Mouse (Mus musculus): ENCODE data around the gene Spats2l. TPM values are rescaled to one million over a fixed set of nuclear protein-coding genes. Genes with fewer than 3 reads are reported as not detected.

The Spats2l gene
- polyA plus RNA-seq, 1 experiment from 2014 or later = 51.5 TPM

- Histone ChIP-seq H3K4me2 (no peak overlapping the region), H3K27me3 (ENCODE audit: control insufficient read depth, insufficient read depth, low read length) (no peaks in the 10 kb centered on the region), H3K36me3 (ENCODE audit: control insufficient read depth, insufficient read depth, low read length) (no peaks in the 10 kb centered on the region; the same call in 1 of the 2 replicates), H3K4me1 (ENCODE audit: control insufficient read depth, insufficient read depth, low read length) (no peaks in the 10 kb centered on the region), H3K4me3 (ENCODE audit: low read depth, low read length) (no peak overlapping the region), H3K9ac (ENCODE audit: low read depth, low read length) (no peak overlapping the region), H3K27ac (ENCODE audit: low read depth, low read length) (no peak overlapping the region), H3K9me3 (replicated peaks; ENCODE audit: control insufficient read depth, low read length) (no peaks in the 10 kb centered on the region)
- WGBS (ENCODE audit: insufficient replicate concordance) = 81% methylated on average over 6 of the region's 6 CpGs
- ATAC-seq (replicated peaks; ENCODE audit: insufficient number of reproducible peaks, low FRiP score, low TSS enrichment) = no peak
Measured at GRCm38 (mm10) chr1:57800846-57801245, 26.9 kb downstream of the Spats2l start.

GRCm38 (mm10) chr1:57806126-57806525 is 32.2 kb downstream of the Spats2l start:
- Histone ChIP-seq H3K9me3 (replicated peaks; ENCODE audit: control insufficient read depth, low read length) (no peaks in the 10 kb centered on the region), H3K36me3 (ENCODE audit: control insufficient read depth, insufficient read depth, low read length) (no peaks in the 10 kb centered on the region; the same call in 1 of the 2 replicates), H3K27ac (ENCODE audit: low read depth, low read length) (no peak overlapping the region), H3K4me3 (ENCODE audit: low read depth, low read length) (no peak overlapping the region), H3K4me2 (no peak overlapping the region), H3K4me1 (ENCODE audit: control insufficient read depth, insufficient read depth, low read length) (peaks cover 4% of the 10 kb centered on the region), H3K27me3 (ENCODE audit: control insufficient read depth, insufficient read depth, low read length) (no peaks in the 10 kb centered on the region), H3K9ac (ENCODE audit: low read depth, low read length) (no peak overlapping the region)
- WGBS (ENCODE audit: insufficient replicate concordance) = 94% methylated on average over 3 of the region's 3 CpGs
- no peak for ATAC-seq (replicated peaks; ENCODE audit: insufficient number of reproducible peaks, low FRiP score, low TSS enrichment)

GRCm38 (mm10) chr1:57807882-57808281 is 33.9 kb downstream of the Spats2l start:
- no peaks in the 10 kb centered on the region for H3K27me3 ChIP-seq (ENCODE audit: control insufficient read depth, insufficient read depth, low read length)
- no peaks in the 10 kb centered on the region; the same call in 1 of the 2 replicates for H3K36me3 ChIP-seq (ENCODE audit: control insufficient read depth, insufficient read depth, low read length)
- no peak overlapping the region for H3K4me2 ChIP-seq
- H3K4me1 ChIP-seq (ENCODE audit: control insufficient read depth, insufficient read depth, low read length) = peaks cover 4% of the 10 kb centered on the region
- WGBS (ENCODE audit: insufficient replicate concordance) = 39% methylated on average over 7 of the region's 7 CpGs
- H3K4me3 ChIP-seq (ENCODE audit: low read depth, low read length) = no peak overlapping the region
- H3K9me3 ChIP-seq (replicated peaks; ENCODE audit: control insufficient read depth, low read length) = no peaks in the 10 kb centered on the region
- H3K9ac ChIP-seq (ENCODE audit: low read depth, low read length) = no peak overlapping the region
- H3K27ac ChIP-seq (ENCODE audit: low read depth, low read length) = no peak overlapping the region
- no peak for ATAC-seq (replicated peaks; ENCODE audit: insufficient number of reproducible peaks, low FRiP score, low TSS enrichment)

- Histone ChIP-seq H3K9me3 (replicated peaks; ENCODE audit: control insufficient read depth, low read length) (no peaks in the 10 kb centered on the region), H3K4me1 (ENCODE audit: control insufficient read depth, insufficient read depth, low read length) (peaks cover 4% of the 10 kb centered on the region), H3K27me3 (ENCODE audit: control insufficient read depth, insufficient read depth, low read length) (no peaks in the 10 kb centered on the region), H3K36me3 (ENCODE audit: control insufficient read depth, insufficient read depth, low read length) (no peaks in the 10 kb centered on the region; the same call in 1 of the 2 replicates), H3K9ac (ENCODE audit: low read depth, low read length) (no peak overlapping the region), H3K4me3 (ENCODE audit: low read depth, low read length) (no peak overlapping the region), H3K27ac (ENCODE audit: low read depth, low read length) (no peak overlapping the region), H3K4me2 (no peak overlapping the region)
- 42% methylated on average over 4 of the region's 4 CpGs for WGBS (ENCODE audit: insufficient replicate concordance)
- ATAC-seq (replicated peaks; ENCODE audit: insufficient number of reproducible peaks, low FRiP score, low TSS enrichment) = no peak
Measured at GRCm38 (mm10) chr1:57810221-57810620, 36.3 kb downstream of the Spats2l start.

- no peak for ATAC-seq (replicated peaks; ENCODE audit: insufficient number of reproducible peaks, low FRiP score, low TSS enrichment)
- 22% methylated on average over 2 of the region's 2 CpGs for WGBS (ENCODE audit: insufficient replicate concordance)
- Histone ChIP-seq H3K9me3 (replicated peaks; ENCODE audit: control insufficient read depth, low read length) (no peaks in the 10 kb centered on the region), H3K27ac (ENCODE audit: low read depth, low read length) (no peak overlapping the region), H3K4me1 (ENCODE audit: control insufficient read depth, insufficient read depth, low read length) (0 out of 2 replicates have a peak, but pooled peaks cover 5% of the 10 kb centered on the region), H3K27me3 (ENCODE audit: control insufficient read depth, insufficient read depth, low read length) (no peaks in the 10 kb centered on the region), H3K4me2 (no peak overlapping the region), H3K4me3 (ENCODE audit: low read depth, low read length) (no peak overlapping the region), H3K36me3 (ENCODE audit: control insufficient read depth, insufficient read depth, low read length) (no peaks in the 10 kb centered on the region), H3K9ac (ENCODE audit: low read depth, low read length) (no peak overlapping the region)
Measured at GRCm38 (mm10) chr1:57817103-57817502, 43.1 kb downstream of the Spats2l start.

GRCm38 (mm10) chr1:57820428-57820997 is 46.6 kb downstream of the Spats2l start:
- ATAC-seq (replicated peaks; ENCODE audit: insufficient number of reproducible peaks, low FRiP score, low TSS enrichment) = no peak
- Histone ChIP-seq H3K27me3 (ENCODE audit: control insufficient read depth, insufficient read depth, low read length) (no peaks in the 10 kb centered on the region), H3K4me3 (ENCODE audit: low read depth, low read length) (no peak overlapping the region), H3K27ac (ENCODE audit: low read depth, low read length) (no peak overlapping the region), H3K9ac (ENCODE audit: low read depth, low read length) (no peak overlapping the region), H3K36me3 (ENCODE audit: control insufficient read depth, insufficient read depth, low read length) (no peaks in the 10 kb centered on the region), H3K9me3 (replicated peaks; ENCODE audit: control insufficient read depth, low read length) (no peaks in the 10 kb centered on the region), H3K4me2 (no peak overlapping the region), H3K4me1 (ENCODE audit: control insufficient read depth, insufficient read depth, low read length) (peaks cover 12% of the 10 kb centered on the region)
- 67% methylated on average over 6 of the region's 6 CpGs for WGBS (ENCODE audit: insufficient replicate concordance)

- Histone ChIP-seq H3K4me3 (ENCODE audit: low read depth, low read length) (no peak overlapping the region), H3K36me3 (ENCODE audit: control insufficient read depth, insufficient read depth, low read length) (no peaks in the 10 kb centered on the region), H3K27ac (ENCODE audit: low read depth, low read length) (no peak overlapping the region), H3K27me3 (ENCODE audit: control insufficient read depth, insufficient read depth, low read length) (no peaks in the 10 kb centered on the region), H3K4me1 (ENCODE audit: control insufficient read depth, insufficient read depth, low read length) (peaks cover 10% of the 10 kb centered on the region), H3K9ac (ENCODE audit: low read depth, low read length) (no peak overlapping the region), H3K4me2 (no peak overlapping the region), H3K9me3 (replicated peaks; ENCODE audit: control insufficient read depth, low read length) (no peaks in the 10 kb centered on the region)
- no peak for ATAC-seq (replicated peaks; ENCODE audit: insufficient number of reproducible peaks, low FRiP score, low TSS enrichment)
- 51% methylated on average over 17 of the region's 17 CpGs for WGBS (ENCODE audit: insufficient replicate concordance)
Measured at GRCm38 (mm10) chr1:57824966-57825759, 51.2 kb downstream of the Spats2l start.

GRCm38 (mm10) chr1:57826245-57826644 is 52.3 kb downstream of the Spats2l start:
- H3K27ac ChIP-seq (ENCODE audit: low read depth, low read length) = no peak overlapping the region
- ATAC-seq (replicated peaks; ENCODE audit: insufficient number of reproducible peaks, low FRiP score, low TSS enrichment) = no peak
- 73% methylated on average over 9 of the region's 9 CpGs for WGBS (ENCODE audit: insufficient replicate concordance)

More at GRCm38 (mm10) chr1:57826245-57826644, 52.3 kb downstream of the Spats2l start:
- H3K4me3 ChIP-seq (ENCODE audit: low read depth, low read length) = no peak overlapping the region
- no peak overlapping the region for H3K4me2 ChIP-seq
- no peaks in the 10 kb centered on the region for H3K9me3 ChIP-seq (replicated peaks; ENCODE audit: control insufficient read depth, low read length)
- peaks cover 10% of the 10 kb centered on the region for H3K4me1 ChIP-seq (ENCODE audit: control insufficient read depth, insufficient read depth, low read length)
- H3K36me3 ChIP-seq (ENCODE audit: control insufficient read depth, insufficient read depth, low read length) = no peaks in the 10 kb centered on the region
- no peak overlapping the region for H3K9ac ChIP-seq (ENCODE audit: low read depth, low read length)
- no peaks in the 10 kb centered on the region for H3K27me3 ChIP-seq (ENCODE audit: control insufficient read depth, insufficient read depth, low read length)

Measured in heart, embryonic 11.5 days (tissue).